Mouse (Mus musculus) embryonic fibroblast, embryonic 13.5 days (primary cell): ENCODE results near the gene 1110032F04Rik. TPM values are rescaled to one million over a fixed set of nuclear protein-coding genes. Genes with fewer than 3 reads are reported as not detected.

Source experiments
- H3K27ac ChIP-seq: 2 replicates; pipeline ENCODE4 v1.5.1; 2012; ENCODE audit warnings: low read length, control low read depth, inconsistent platforms; ENCODE audit not compliant: insufficient read depth
- H3K4me1 ChIP-seq: 2 replicates; pipeline ENCODE4 v1.6.1; 2011; ENCODE audit warnings: low read length; ENCODE audit not compliant: control insufficient read depth, insufficient read depth
- H3K4me3 ChIP-seq: 2 replicates; pipeline ENCODE4 v1.5.1; 2011; ENCODE audit warnings: mild to moderate bottlenecking, control low read depth, low read length; ENCODE audit not compliant: insufficient read depth
- CTCF ChIP-seq: IDR thresholded peaks from 2 replicates; pipeline ENCODE4 v1.5.1; 2011; ENCODE audit warnings: mild to moderate bottlenecking, control low read depth, low read length, moderate library complexity, borderline replicate concordance; ENCODE audit not compliant: insufficient read depth
- POLR2A ChIP-seq: IDR thresholded peaks from 2 replicates; pipeline ENCODE4 v1.6.1; 2011; ENCODE audit warnings: low read depth, mild to moderate bottlenecking, control low read depth, low read length, moderate library complexity
- polyA plus RNA-seq: library from polyadenylated mRNA; stranded (reverse); fragments of >200 nt; gene quantifications from 2 replicates; pipeline ENCODE4 v1.2.4, GENCODE M21; 2011; ENCODE audit warnings: low read depth; ENCODE audit not compliant: missing spikeins, insufficient read length

Gene 1110032F04Rik
- polyA plus RNA-seq, 1 experiment = not detected

- TF ChIP-seq POLR2A (no peak), CTCF (no peak)
- H3K4me1 ChIP-seq = no peaks in the 10 kb centered on the region
- H3K4me3 ChIP-seq = no peak overlapping the region
- no peak overlapping the region for H3K27ac ChIP-seq
Measured at GRCm38 (mm10) chr3:68904902-68905778, 35.8 kb downstream of the 1110032F04Rik start.

GRCm38 (mm10) chr3:68907509-68907908, 38.1 kb downstream of the 1110032F04Rik start:
- Histone ChIP-seq H3K4me3 (no peak overlapping the region), H3K4me1 (no peaks in the 10 kb centered on the region), H3K27ac (no peak overlapping the region)
- TF ChIP-seq POLR2A = no peak
- no peak for TF ChIP-seq CTCF

Other genes with a start within 250 kb of the 1110032F04Rik start
- not detected in 2 replicates for gene Il12a, start 178.9 kb upstream of the 1110032F04Rik start, polyA plus RNA-seq
- gene Ift80, start 135.0 kb downstream of the 1110032F04Rik start, polyA plus RNA-seq = 23.9 and 29.8 TPM in 2 replicates
- gene Smc4, start 135.2 kb downstream of the 1110032F04Rik start, polyA plus RNA-seq = 95.0 and 147 TPM in 2 replicates
- 55.2 and 77.8 TPM in 2 replicates for gene Trim59, start 175.2 kb downstream of the 1110032F04Rik start, polyA plus RNA-seq